In genomic region chr2:119323866-119324575, GRCm38 (mm10) we compare ENCODE assay signal across 9 mouse cellular contexts. TPM values are rescaled to one million over a fixed set of nuclear protein-coding genes. Genes with fewer than 3 reads are reported as not detected.
DNase-seq lines count a peak whose midpoint lies in the region; ATAC-seq and TF ChIP-seq lines count a peak whose summit lies in the region.
"Had no signal": no experiment of that assay in that cellular context is flagged by ENCODE, and none has a peak within 500 bp of the region (broad histone marks: within the 10 kb centered on the region; RNA-seq: fewer than 3 reads in every experiment).

No protein-coding gene starts in this region.

- TF ChIP-seq POLR2A in lung, adult 2 months (IDR thresholded peaks at IDR 0.05; ENCODE audit: borderline replicate concordance, extremely low read depth, low read depth, low read length): no peak
- TF ChIP-seq POLR2A in small intestine, adult 2 months (IDR thresholded peaks at IDR 0.05; ENCODE audit: low read depth, low read length): no peak
- no peak for TF ChIP-seq POLR2A in kidney, adult 2 months (IDR thresholded peaks at IDR 0.05; ENCODE audit: low read depth, low read length)

- H3K4me1 ChIP-seq in lung, embryonic 14.5 days (ENCODE audit: insufficient read depth): peaks cover 23% of the 10 kb centered on the region
- H3K4me1 ChIP-seq in lung, adult 2 months (ENCODE audit: control insufficient read depth, insufficient read depth, low read length): peaks cover 12% of the 10 kb centered on the region
- peaks cover 21% of the 10 kb centered on the region for H3K4me1 ChIP-seq in forebrain, postnatal 0 days (ENCODE audit: insufficient read depth)
- peaks cover 35% of the 10 kb centered on the region for H3K4me1 ChIP-seq in small intestine, adult 2 months (ENCODE audit: control insufficient read depth, insufficient read depth, insufficient read length, low read length)
- H3K4me1 ChIP-seq in kidney, adult 2 months (ENCODE audit: control insufficient read depth, insufficient read depth, low read length): no peaks in the 10 kb centered on the region

- no peaks in the 10 kb centered on the region for H3K9me3 ChIP-seq in lung, embryonic 14.5 days (ENCODE audit: low read depth, low read length)
- no peaks in the 10 kb centered on the region for H3K9me3 ChIP-seq in forebrain, postnatal 0 days (ENCODE audit: low read length)

- H3K9ac ChIP-seq in lung, embryonic 14.5 days: 0 out of 2 replicates have a peak overlapping the region, but pooled peaks have one; percentile 24
- H3K9ac ChIP-seq in forebrain, postnatal 0 days: no peak overlapping the region

- H3K27me3 ChIP-seq in lung, embryonic 14.5 days (ENCODE audit: insufficient read depth, low read length): peaks cover 85% of the 10 kb centered on the region
- peaks cover 51% of the 10 kb centered on the region for H3K27me3 ChIP-seq in forebrain, postnatal 0 days (ENCODE audit: insufficient read depth, low read length)
- peaks cover 6% of the 10 kb centered on the region for H3K27me3 ChIP-seq in small intestine, adult 2 months (ENCODE audit: control insufficient read depth, insufficient read depth, low read length)
- no peaks in the 10 kb centered on the region for H3K27me3 ChIP-seq in kidney, adult 2 months (replicated peaks; ENCODE audit: control insufficient read depth, insufficient read depth, low read length)

- peak overlapping the region; percentile 57 for H3K4me3 ChIP-seq in lung, embryonic 14.5 days (ENCODE audit: low read depth, low read length)
- H3K4me3 ChIP-seq in lung, adult 2 months (replicated peaks; ENCODE audit: extremely low read depth, low read depth, low read length): no peak overlapping the region
- H3K4me3 ChIP-seq in forebrain, postnatal 0 days (ENCODE audit: low read depth, low read length): peak overlapping the region; percentile 16; the same call in 1 of the 2 replicates
- peak overlapping the region; percentile 64 for H3K4me3 ChIP-seq in small intestine, adult 2 months (ENCODE audit: low read depth, low read length)
- no peak overlapping the region for H3K4me3 ChIP-seq in kidney, adult 2 months (ENCODE audit: insufficient read depth, low read depth, low read length)

- no peak for DNase-seq in lung, embryonic 14.5 days
- DNase-seq in lung, adult 2 months: no peak
- no peak for DNase-seq in forebrain, postnatal 0 days
- peak; percentile 40 for DNase-seq in liver
- DNase-seq in adrenal gland, postnatal 4 days (ENCODE audit: low spot score in 2 of 2): no peak
- no peak for DNase-seq in kidney, adult 2 months
- no peak for DNase-seq in right cerebral cortex, postnatal 4 days
- DNase-seq: gastrocnemius, postnatal 25 days had no signal

- ATAC-seq in lung, embryonic 14.5 days (ENCODE audit: insufficient read depth): no peak
- ATAC-seq in forebrain, postnatal 0 days: no peak

- 6% methylated on average over 32 of the region's 32 CpGs for WGBS in lung, embryonic 14.5 days
- 34% methylated on average over 32 of the region's 32 CpGs for whole genome bisulfite sequencing in lung, adult 2 months
- WGBS in forebrain, postnatal 0 days: 7% methylated on average over 32 of the region's 32 CpGs
- 49% methylated on average over 32 of the region's 32 CpGs for WGBS in small intestine, adult 2 months
- 43% methylated on average over 32 of the region's 32 CpGs for WGBS in kidney, adult 2 months

- no peaks in the 10 kb centered on the region for H3K36me3 ChIP-seq in lung, embryonic 14.5 days (ENCODE audit: insufficient read depth)
- H3K36me3 ChIP-seq in forebrain, postnatal 0 days (ENCODE audit: insufficient read depth): no peaks in the 10 kb centered on the region
- H3K36me3 ChIP-seq in small intestine, adult 2 months (ENCODE audit: control insufficient read depth, insufficient read depth, low read length): no peaks in the 10 kb centered on the region
- H3K36me3 ChIP-seq in kidney, adult 2 months (ENCODE audit: control insufficient read depth, insufficient read depth, low read length): no peaks in the 10 kb centered on the region

- no peak overlapping the region for H3K27ac ChIP-seq in lung, embryonic 14.5 days (ENCODE audit: low read depth)
- no peak overlapping the region for H3K27ac ChIP-seq in forebrain, postnatal 0 days (ENCODE audit: low read depth, low read length)
- H3K27ac ChIP-seq in small intestine, adult 2 months (ENCODE audit: insufficient read depth, low read depth, low read length): no peak overlapping the region
- no peak overlapping the region for H3K27ac ChIP-seq in kidney, adult 2 months (ENCODE audit: insufficient read depth, low read depth, low read length)

- peak overlapping the region; percentile 92 for H3K4me2 ChIP-seq in lung, embryonic 14.5 days
- peak overlapping the region; percentile 79 for H3K4me2 ChIP-seq in forebrain, postnatal 0 days (ENCODE audit: low read depth)

- no peak for TF ChIP-seq CTCF in lung, embryonic 14.5 days (IDR thresholded peaks at IDR 0.05; ENCODE audit: low read depth)
- no peak for TF ChIP-seq CTCF in lung, adult 2 months (IDR thresholded peaks at IDR 0.05; ENCODE audit: insufficient read depth, low read length)
- TF ChIP-seq CTCF in forebrain, postnatal 0 days (IDR thresholded peaks at IDR 0.05; ENCODE audit: low read depth): no peak
- TF ChIP-seq CTCF in small intestine, adult 2 months (IDR thresholded peaks at IDR 0.05; ENCODE audit: extremely low read depth, insufficient read length, insufficient replicate concordance, low read depth, low read length): no peak
- TF ChIP-seq CTCF in kidney, adult 2 months (conservative IDR thresholded peaks at IDR 0.05; ENCODE audit: insufficient read depth, insufficient read length, low read depth, low read length): no peak

RNA-seq across cellular contexts. Expression of gene Dll4, which starts 1.6 kb away (rescaled TPM):
- polyA plus RNA-seq in lung, embryonic 14.5 days (2014; fragmentation: Nextera tagmentation; extraction: Ambion mirVana): 8.1 and 10.0 TPM in 2 replicates
- polyA plus RNA-seq in lung, adult 2 months (2012; rRNA removed): 114 TPM in 2 replicates
- 2.8 and 3.7 TPM in 2 replicates for total RNA-seq in forebrain, postnatal 0 days (2014; rRNA removed)
- polyA plus RNA-seq in forebrain, postnatal 0 days (2015; fragmentation: Nextera tagmentation; extraction: Ambion mirVana): 2.3 and 2.4 TPM in 2 replicates
- polyA plus RNA-seq in small intestine, adult 2 months (2012; rRNA removed): 9.8 and 22.1 TPM in 2 replicates
- total RNA-seq in adrenal gland, postnatal 4 days (2021): 10 to 100 TPM; 13.8 to 15.0 TPM
- 14.6 and 15.9 TPM in 2 replicates for polyA plus RNA-seq in kidney, adult 2 months (2012; rRNA removed)

RNA-seq across cellular contexts. Expression of gene Chac1, which starts 27.0 kb away (rescaled TPM):
- 0.64 and 0.70 TPM in 2 replicates for polyA plus RNA-seq in lung, embryonic 14.5 days (2014; fragmentation: Nextera tagmentation; extraction: Ambion mirVana)
- polyA plus RNA-seq in lung, adult 2 months (2012; rRNA removed): 9.2 and 10.7 TPM in 2 replicates
- total RNA-seq in forebrain, postnatal 0 days (2014; rRNA removed): 8.7 and 20.4 TPM in 2 replicates
- polyA plus RNA-seq in forebrain, postnatal 0 days (2015; fragmentation: Nextera tagmentation; extraction: Ambion mirVana): 5.7 and 9.1 TPM in 2 replicates
- polyA plus RNA-seq in small intestine, adult 2 months (2012; rRNA removed): 5.8 and 6.9 TPM in 2 replicates
- 1 to 10 TPM; 1.3 to 2.0 TPM for total RNA-seq in adrenal gland, postnatal 4 days (2021)
- polyA plus RNA-seq in kidney, adult 2 months (2012; rRNA removed): 2.0 and 2.2 TPM in 2 replicates

RNA-seq across cellular contexts. Expression of gene Vps18, which starts 35.5 kb away (rescaled TPM):
- 15.9 and 17.5 TPM in 2 replicates for polyA plus RNA-seq in lung, embryonic 14.5 days (2014; fragmentation: Nextera tagmentation; extraction: Ambion mirVana)
- 24.1 and 25.9 TPM in 2 replicates for polyA plus RNA-seq in lung, adult 2 months (2012; rRNA removed)
- total RNA-seq in forebrain, postnatal 0 days (2014; rRNA removed): 22.5 and 26.7 TPM in 2 replicates
- 17.5 and 22.3 TPM in 2 replicates for polyA plus RNA-seq in forebrain, postnatal 0 days (2015; fragmentation: Nextera tagmentation; extraction: Ambion mirVana)
- 11.3 and 22.9 TPM in 2 replicates for polyA plus RNA-seq in small intestine, adult 2 months (2012; rRNA removed)
- total RNA-seq in adrenal gland, postnatal 4 days (2021): 10 to 100 TPM; 24.3 to 24.4 TPM
- 24.0 and 27.4 TPM in 2 replicates for polyA plus RNA-seq in kidney, adult 2 months (2012; rRNA removed)

RNA-seq across cellular contexts. Expression of gene Rhov, which starts 52.9 kb away (rescaled TPM):
- polyA plus RNA-seq in lung, embryonic 14.5 days (2014; fragmentation: Nextera tagmentation; extraction: Ambion mirVana): 0.11 and 0.24 TPM in 2 replicates
- 1.6 and 3.0 TPM in 2 replicates for polyA plus RNA-seq in lung, adult 2 months (2012; rRNA removed)
- 20.5 and 27.8 TPM in 2 replicates for total RNA-seq in forebrain, postnatal 0 days (2014; rRNA removed)
- polyA plus RNA-seq in forebrain, postnatal 0 days (2015; fragmentation: Nextera tagmentation; extraction: Ambion mirVana): 22.9 and 29.3 TPM in 2 replicates
- polyA plus RNA-seq in small intestine, adult 2 months (2012; rRNA removed): 2.1 and 3.0 TPM in 2 replicates
- total RNA-seq in adrenal gland, postnatal 4 days (2021): under 1 TPM; 0.62 to 0.76 TPM
- 5.9 and 7.8 TPM in 2 replicates for polyA plus RNA-seq in kidney, adult 2 months (2012; rRNA removed)
- total RNA-seq: gastrocnemius, postnatal 25 days had no signal

Comparison
In these comparisons a context has a peak if more than half of its experiments do, and no peak if none do; other contexts are left out.
1. H3K4me3 ChIP-seq: peak in lung, embryonic 14.5 days (single experiment), forebrain, postnatal 0 days (single experiment) and small intestine, adult 2 months (single experiment); none in lung, adult 2 months (single experiment) and kidney, adult 2 months (single experiment).